Mouse (Mus musculus) lung, embryonic 14.5 days (tissue): ENCODE results near the gene Pcbp2. TPM values are rescaled to one million over a fixed set of nuclear protein-coding genes. Genes with fewer than 3 reads are reported as not detected.

Source experiments
- ATAC-seq: fragments of 200-750 bp; cut with Nextera tagmentation; 2 replicates; pipeline ENCODE4 v1.8.0; 2017; ENCODE audit warnings: mild to moderate bottlenecking, moderate TSS enrichment, moderate library complexity; ENCODE audit not compliant: insufficient read depth
- DNase-seq: peaks from one replicate; pipeline ENCODE4 v3.0.0-alpha.2; 2015
- H3K27ac ChIP-seq: fragments of 300-500 bp; sonication (generic); 2 replicates; pipeline ENCODE4 v1.5.1; 2014; ENCODE audit warnings: low read depth, mild to moderate bottlenecking, moderate library complexity
- H3K27me3 ChIP-seq: fragments of 300-500 bp; sonication (generic); 2 replicates; pipeline ENCODE4 v1.6.1; 2014; ENCODE audit warnings: low read length, control low read depth; ENCODE audit not compliant: insufficient read depth
- H3K36me3 ChIP-seq: fragments of 300-500 bp; sonication (generic); 2 replicates; pipeline ENCODE4 v1.6.1; 2014; ENCODE audit warnings: control low read depth; ENCODE audit not compliant: insufficient read depth
- H3K4me1 ChIP-seq: fragments of 300-500 bp; sonication (generic); 2 replicates; pipeline ENCODE4 v1.6.1; 2014; ENCODE audit warnings: antibody characterized with exemption, control low read depth; ENCODE audit not compliant: insufficient read depth
- H3K4me2 ChIP-seq: fragments of 300-500 bp; sonication (generic); 2 replicates; pipeline ENCODE4 v1.6.1; 2014; ENCODE audit warnings: mild to moderate bottlenecking
- H3K4me3 ChIP-seq: fragments of 300-500 bp; sonication (generic); 2 replicates; pipeline ENCODE4 v1.5.1; 2014; ENCODE audit warnings: low read depth, low read length
- H3K9ac ChIP-seq: fragments of 300-500 bp; sonication (generic); 2 replicates; pipeline ENCODE4 v1.6.1; 2014
- H3K9me3 ChIP-seq: fragments of 300-500 bp; sonication (generic); 2 replicates; pipeline ENCODE4 v1.6.1; 2016; ENCODE audit warnings: low read depth, low read length, control low read depth
- CTCF ChIP-seq: IDR thresholded peaks from 2 replicates; pipeline ENCODE4 v1.5.1; 2016; ENCODE audit warnings: antibody characterized with exemption, low read depth
- WGBS: fragments of 180-500 bp; shearing (Covaris S2); extraction: QIAGEN DNeasy Blood & Tissue Kit; methylation state at CpG from one replicate; pipeline ENCODE4 v1.1.7; 2014; 5-methylcytosine and 5-hydroxymethylcytosine counted together
- polyA plus RNA-seq: library from polyadenylated mRNA; unstranded; fragments of >200 nt; fragmentation: Nextera tagmentation; extraction: Ambion mirVana; gene quantifications from 2 replicates; pipeline ENCODE4 v1.2.1, GENCODE M21; 2014

Pcbp2 gene
- polyA plus RNA-seq, 1 experiment from 2014 or later = 280 TPM

GRCm38 (mm10) chr15:102512010-102512409, 41.7 kb downstream of the Pcbp2 start:
- Histone ChIP-seq H3K9ac (no peak overlapping the region), H3K27me3 (no peaks in the 10 kb centered on the region), H3K4me3 (no peak overlapping the region), H3K4me2 (no peak overlapping the region; the same call in 1 of the 2 replicates), H3K36me3 (peaks cover 7% of the 10 kb centered on the region; the same call in 1 of the 2 replicates), H3K9me3 (no peaks in the 10 kb centered on the region), H3K4me1 (peaks cover 17% of the 10 kb centered on the region), H3K27ac (no peak overlapping the region; the same call in 1 of the 2 replicates)
- WGBS = 36% methylated on average over 5 of the region's 5 CpGs
- no peak for ATAC-seq
- no peak for TF ChIP-seq CTCF
- no peak for DNase-seq

- Histone ChIP-seq H3K4me3 (no peak overlapping the region), H3K9me3 (no peaks in the 10 kb centered on the region), H3K27ac (no peak overlapping the region), H3K27me3 (no peaks in the 10 kb centered on the region), H3K9ac (no peak overlapping the region), H3K36me3 (peaks cover 6% of the 10 kb centered on the region; the same call in 1 of the 2 replicates), H3K4me1 (peaks cover 17% of the 10 kb centered on the region), H3K4me2 (no peak overlapping the region)
- DNase-seq (no peak), ATAC-seq (no peak)
- no peak for TF ChIP-seq CTCF
Measured at GRCm38 (mm10) chr15:102512471-102512870, 42.1 kb downstream of the Pcbp2 start.

GRCm38 (mm10) chr15:102513004-102513403, 42.7 kb downstream of the Pcbp2 start:
- H3K4me3 ChIP-seq = no peak overlapping the region
- no peaks in the 10 kb centered on the region for H3K27me3 ChIP-seq
- H3K27ac ChIP-seq = no peak overlapping the region
- WGBS = 73% methylated on average over 3 of the region's 3 CpGs
- no peak for DNase-seq
- peaks cover 17% of the 10 kb centered on the region for H3K4me1 ChIP-seq
- no peak overlapping the region for H3K4me2 ChIP-seq
- H3K9me3 ChIP-seq = no peaks in the 10 kb centered on the region
- no peak overlapping the region for H3K9ac ChIP-seq
- ATAC-seq = no peak
- H3K36me3 ChIP-seq = 0 out of 2 replicates have a peak, but pooled peaks cover 4% of the 10 kb centered on the region
- no peak for TF ChIP-seq CTCF

- Histone ChIP-seq H3K4me3 (peak overlapping the region; percentile 67), H3K9ac (no peak overlapping the region), H3K4me1 (peaks cover 15% of the 10 kb centered on the region), H3K36me3 (peaks cover 2% of the 10 kb centered on the region; the same call in 1 of the 2 replicates), H3K27me3 (no peaks in the 10 kb centered on the region), H3K9me3 (no peaks in the 10 kb centered on the region), H3K4me2 (peak overlapping the region; percentile 91), H3K27ac (no peak overlapping the region)
- WGBS = 82% methylated on average over 2 of the region's 2 CpGs
- no peak for TF ChIP-seq CTCF
- no peak for DNase-seq
- no peak for ATAC-seq
Measured at GRCm38 (mm10) chr15:102515261-102515660, 44.9 kb downstream of the Pcbp2 start.

- H3K27ac ChIP-seq = 0 out of 2 replicates have a peak overlapping the region, but pooled peaks have one; percentile 42
- peaks cover 7% of the 10 kb centered on the region; the same call in 1 of the 2 replicates for H3K36me3 ChIP-seq
- H3K9ac ChIP-seq = peak overlapping the region; percentile 72
- H3K9me3 ChIP-seq = no peaks in the 10 kb centered on the region
- no peaks in the 10 kb centered on the region for H3K27me3 ChIP-seq
- 37% methylated on average over 4 of the region's 4 CpGs for WGBS
- peak overlapping the region; percentile 67 for H3K4me3 ChIP-seq
- TF ChIP-seq CTCF = no peak
- no peak for DNase-seq
- peaks cover 15% of the 10 kb centered on the region for H3K4me1 ChIP-seq
- peak overlapping the region; percentile 91 for H3K4me2 ChIP-seq
- ATAC-seq = no peak
Measured at GRCm38 (mm10) chr15:102515791-102516190, 45.5 kb downstream of the Pcbp2 start.

GRCm38 (mm10) chr15:102516293-102516692, 46.0 kb downstream of the Pcbp2 start:
- peak; percentile 21; the same call in 1 of the 2 replicates for TF ChIP-seq CTCF

GRCm38 (mm10) chr15:102516728-102517404, 46.5 kb downstream of the Pcbp2 start, which contains the start of gene Map3k12:
Gene Map3k12, minus strand, starts transcription at chr15:102517064.
- H3K4me2 ChIP-seq = peak within 1 kb of the TSS; percentile 91
- under 1% methylated on average over 43 of the region's 43 CpGs for WGBS
- H3K27ac ChIP-seq = peak within 1 kb of the TSS; percentile 99
- H3K27me3 ChIP-seq = no peaks in the 10 kb centered on the region
- H3K36me3 ChIP-seq = peaks cover 18% of the 10 kb centered on the region
- DNase-seq = peak; percentile 82
- peak within 1 kb of the TSS; percentile 72 for H3K9ac ChIP-seq
- peak within 1 kb of the TSS; percentile 67 for H3K4me3 ChIP-seq
- no peak for TF ChIP-seq CTCF
- no peaks in the 10 kb centered on the region for H3K9me3 ChIP-seq
- H3K4me1 ChIP-seq = peaks cover 10% of the 10 kb centered on the region
- peak; percentile 16; the same call in 1 of the 2 replicates for ATAC-seq

More at GRCm38 (mm10) chr15:102516293-102516692, 46.0 kb downstream of the Pcbp2 start:
- H3K27ac ChIP-seq = peak overlapping the region; percentile 99
- peak overlapping the region; percentile 67 for H3K4me3 ChIP-seq
- H3K27me3 ChIP-seq = no peaks in the 10 kb centered on the region
- H3K36me3 ChIP-seq = peaks cover 12% of the 10 kb centered on the region
- peak overlapping the region; percentile 72 for H3K9ac ChIP-seq
- peaks cover 12% of the 10 kb centered on the region for H3K4me1 ChIP-seq
- ATAC-seq = no peak; the same call in 1 of the 2 replicates
- WGBS = 1% methylated on average over 12 of the region's 12 CpGs
- H3K9me3 ChIP-seq = no peaks in the 10 kb centered on the region
- DNase-seq = no peak
- peak overlapping the region; percentile 91 for H3K4me2 ChIP-seq
